Mouse (Mus musculus) gastrocnemius, adult 8-10 months (tissue): ENCODE results near the gene Xpc. TPM values are rescaled to one million over a fixed set of nuclear protein-coding genes. Genes with fewer than 3 reads are reported as not detected.
"Not testable (repeated sequence)": the region's sequence is repeated elsewhere in the genome, so short reads cannot be mapped to it uniquely, and the experiment has no call there.

ENCODE experiments used
- DNase-seq, 2 experiments: peaks; one replicate each; pipeline ENCODE4 v3.0.0; 2022; ENCODE audit warnings: low spot score in 2 of 2
- total RNA-seq, 4 experiments: library from RNA; stranded (reverse); gene quantifications; 2 replicates each; pipeline ENCODE4 v1.2.4; 2022

Xpc gene
- total RNA-seq, 4 experiments from 2014 or later: 6.4 to 9.5 (median 8.2) TPM

GRCm38 (mm10) chr6:91472868-91473804 lies 42.6 kb downstream of the Xpc start, which contains the start of the genes Chchd4 and Tmem43:
Gene Chchd4, minus strand, starts transcription at chr6:91473546.
Gene Tmem43, plus strand, starts transcription at chr6:91473703.
- DNase-seq: peak; percentile 97 to 98

- no peak for DNase-seq
Observed at GRCm38 (mm10) chr6:91472319-91472718, 43.4 kb downstream of the Xpc start.

GRCm38 (mm10) chr6:91471427-91471826 lies 44.3 kb downstream of the Xpc start:
- DNase-seq: not testable (repeated sequence)

GRCm38 (mm10) chr6:91470712-91471111 lies 45.0 kb downstream of the Xpc start:
- no peak for DNase-seq

- DNase-seq: no peak
Observed at GRCm38 (mm10) chr6:91467106-91467505, 48.6 kb downstream of the Xpc start.

GRCm38 (mm10) chr6:91465756-91466155 lies 49.9 kb downstream of the Xpc start:
- no peak for DNase-seq

- no peak for DNase-seq
Observed at GRCm38 (mm10) chr6:91459471-91459870, 56.2 kb downstream of the Xpc start.

- no peak for DNase-seq
Observed at GRCm38 (mm10) chr6:91454546-91454945, 61.1 kb downstream of the Xpc start.

- DNase-seq: no peak
Observed at GRCm38 (mm10) chr6:91452056-91452455, 63.6 kb downstream of the Xpc start.

- no peak for DNase-seq
Observed at GRCm38 (mm10) chr6:91449472-91450225, 66.0 kb downstream of the Xpc start.

- DNase-seq: no peak
Observed at GRCm38 (mm10) chr6:91445316-91445715, 70.4 kb downstream of the Xpc start.

GRCm38 (mm10) chr6:91441145-91441662 lies 74.5 kb downstream of the Xpc start:
- no peak for DNase-seq

GRCm38 (mm10) chr6:91440474-91441144 lies 75.1 kb downstream of the Xpc start:
- peak; percentile 89 for DNase-seq

Other genes with a start within 250 kb of the Xpc start
- gene Wnt7a, start 104.5 kb downstream of the Xpc start, total RNA-seq: not detected
- gene Chchd4, start 42.3 kb downstream of the Xpc start, total RNA-seq: 10 to 100 TPM in 1 of 4 experiments, 1 to 10 TPM in 3; 8.4 to 11.4 (median 9.1) TPM
- gene Tmem43, start 42.2 kb downstream of the Xpc start, total RNA-seq: 10 to 100 TPM; 21.9 to 30.1 (median 24.6) TPM
- gene Lsm3, start within 50 bp of the Xpc start, total RNA-seq: 10 to 100 TPM; 22.9 to 26.5 (median 24.0) TPM
- gene Slc6a6, start 168.2 kb upstream of the Xpc start, total RNA-seq: 10 to 100 TPM; 66.0 to 81.7 (median 77.6) TPM